ENCODE assay signal across 8 mouse cellular contexts in the genomic region with DNA sequence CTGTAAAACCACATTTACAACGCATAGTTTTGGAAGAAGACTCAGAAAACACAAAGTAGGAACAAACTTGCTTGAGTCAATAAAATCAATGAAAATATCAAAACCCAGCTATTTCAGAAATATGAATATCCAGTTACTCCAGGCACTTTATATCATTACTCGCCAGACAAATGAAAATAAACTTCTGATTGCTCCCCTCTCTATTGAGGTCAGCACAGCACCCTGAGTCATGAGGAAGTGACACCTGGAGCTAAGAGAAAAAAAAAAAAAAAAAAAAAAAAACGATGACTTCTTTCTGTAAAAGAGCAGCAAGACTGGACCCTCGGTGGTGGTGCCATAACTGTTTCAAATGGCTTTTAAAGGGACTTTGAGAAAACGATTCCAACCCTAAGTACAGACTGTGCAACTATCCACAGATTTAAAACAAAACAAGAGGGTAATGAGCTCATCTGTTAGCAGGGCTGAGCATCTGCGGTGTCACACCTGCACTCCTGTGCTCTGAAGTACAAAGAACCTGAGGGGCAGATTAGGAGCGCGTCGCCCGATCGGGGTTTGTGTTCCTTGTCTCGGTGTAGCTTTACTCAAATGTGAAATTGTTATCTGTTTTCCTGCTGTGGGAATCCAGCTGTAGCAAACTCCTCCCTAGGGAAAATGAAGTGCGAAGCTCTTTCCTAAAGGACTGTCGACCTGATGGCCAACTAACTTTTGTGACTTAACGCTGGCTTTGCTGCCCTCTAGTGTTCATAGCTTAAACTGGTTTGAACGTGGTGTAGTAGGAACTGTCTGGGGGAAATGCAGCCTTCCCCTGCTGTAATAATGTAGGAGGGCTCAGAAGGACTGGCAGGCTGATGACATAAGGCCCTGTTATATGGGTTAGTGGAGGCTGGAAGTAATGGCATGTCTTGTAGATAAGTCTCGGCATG.
DNase-seq lines count a peak whose midpoint lies in the region; ATAC-seq lines count a peak whose summit lies in the region.

No protein-coding gene starts in this region.

- H3K36me3 ChIP-seq in embryonic facial prominence, embryonic 11.5 days (replicated peaks; ENCODE audit: control insufficient read depth, insufficient read depth, low read depth, low read length): no peaks in the 10 kb centered on the region
- H3K36me3 ChIP-seq in heart, embryonic 16.5 days (ENCODE audit: control insufficient read depth, insufficient read depth): no peaks in the 10 kb centered on the region
- no peaks in the 10 kb centered on the region for H3K36me3 ChIP-seq in liver, embryonic 13.5 days
- H3K36me3 ChIP-seq in neural tube, embryonic 11.5 days (ENCODE audit: control insufficient read depth, insufficient read depth, low read length): no peaks in the 10 kb centered on the region

- peak; percentile 24 to 41 for DNase-seq in adrenal gland, adult 18-20 months (ENCODE audit: low spot score in 2 of 2)
- DNase-seq in embryonic facial prominence, embryonic 11.5 days (ENCODE audit: low spot score): peak; percentile 90
- DNase-seq in kidney, postnatal 36 days: peak; percentile 53 to 72
- DNase-seq in liver, embryonic 13.5 days: peak; percentile 29
- DNase-seq in neural tube, embryonic 11.5 days (ENCODE audit: low spot score): peak; percentile 60
- peak; percentile 87 for DNase-seq in thymus, postnatal 0 days (ENCODE audit: low spot score)

- ATAC-seq in CD4-positive, CD25-positive, alpha-beta regulatory T cell, adult 4 months: peak; percentile 60
- 0 out of 2 replicates have a peak, but pooled peaks have one; percentile 59 for ATAC-seq in embryonic facial prominence, embryonic 11.5 days (replicated peaks; ENCODE audit: insufficient number of reproducible peaks, low FRiP score, low TSS enrichment, low read depth)
- peak; percentile 68 for ATAC-seq in heart, embryonic 16.5 days (replicated peaks; ENCODE audit: extremely low read depth, insufficient read depth, low FRiP score)
- peak; percentile 74 for ATAC-seq in liver, embryonic 13.5 days (ENCODE audit: low read depth)
- ATAC-seq in neural tube, embryonic 11.5 days (ENCODE audit: insufficient read depth, low FRiP score, low TSS enrichment): peak; percentile 63

- WGBS in embryonic facial prominence, embryonic 11.5 days: 25% methylated on average over 17 of the region's 17 CpGs
- WGBS in heart, embryonic 16.5 days: 20% methylated on average over 17 of the region's 17 CpGs
- 28% methylated on average over 17 of the region's 17 CpGs for WGBS in liver, embryonic 13.5 days (ENCODE audit: insufficient replicate concordance)
- WGBS in neural tube, embryonic 11.5 days: 31% methylated on average over 17 of the region's 17 CpGs

- no peak overlapping the region for H3K27ac ChIP-seq in embryonic facial prominence, embryonic 11.5 days (replicated peaks; ENCODE audit: low read depth, low read length)
- no peak overlapping the region for H3K27ac ChIP-seq in heart, embryonic 16.5 days (ENCODE audit: low read length)
- H3K27ac ChIP-seq in liver, embryonic 13.5 days: no peak overlapping the region
- H3K27ac ChIP-seq in neural tube, embryonic 11.5 days (ENCODE audit: low read depth, low read length): no peak overlapping the region

- H3K4me1 ChIP-seq in embryonic facial prominence, embryonic 11.5 days (ENCODE audit: control insufficient read depth, insufficient read depth, low read length): no peaks in the 10 kb centered on the region
- H3K4me1 ChIP-seq in heart, embryonic 16.5 days (ENCODE audit: control insufficient read depth, insufficient read depth, low read length): 0 out of 2 replicates have a peak, but pooled peaks cover 2% of the 10 kb centered on the region
- peaks cover 15% of the 10 kb centered on the region for H3K4me1 ChIP-seq in liver, embryonic 13.5 days (replicated peaks)
- no peaks in the 10 kb centered on the region for H3K4me1 ChIP-seq in neural tube, embryonic 11.5 days (ENCODE audit: control insufficient read depth, insufficient read depth, low read length)

- no peak overlapping the region for H3K9ac ChIP-seq in embryonic facial prominence, embryonic 11.5 days (replicated peaks; ENCODE audit: low read length)
- 0 out of 2 replicates have a peak overlapping the region, but pooled peaks have one; percentile 40 for H3K9ac ChIP-seq in heart, embryonic 16.5 days (ENCODE audit: low read length)
- H3K9ac ChIP-seq in liver, embryonic 13.5 days: no peak overlapping the region
- no peak overlapping the region for H3K9ac ChIP-seq in neural tube, embryonic 11.5 days (ENCODE audit: low read length)

- no peaks in the 10 kb centered on the region for H3K9me3 ChIP-seq in embryonic facial prominence, embryonic 11.5 days (replicated peaks; ENCODE audit: control insufficient read depth, low read length)
- no peaks in the 10 kb centered on the region for H3K9me3 ChIP-seq in heart, embryonic 16.5 days (replicated peaks; ENCODE audit: control insufficient read depth, low read length)
- H3K9me3 ChIP-seq in liver, embryonic 13.5 days (replicated peaks): no peaks in the 10 kb centered on the region
- no peaks in the 10 kb centered on the region for H3K9me3 ChIP-seq in neural tube, embryonic 11.5 days (ENCODE audit: control insufficient read depth, low read length)

- no peaks in the 10 kb centered on the region for H3K27me3 ChIP-seq in embryonic facial prominence, embryonic 11.5 days (ENCODE audit: control insufficient read depth, insufficient read depth, low read length)
- no peaks in the 10 kb centered on the region for H3K27me3 ChIP-seq in heart, embryonic 16.5 days (ENCODE audit: control insufficient read depth, insufficient read depth, low read length)
- no peaks in the 10 kb centered on the region for H3K27me3 ChIP-seq in liver, embryonic 13.5 days
- H3K27me3 ChIP-seq in neural tube, embryonic 11.5 days (ENCODE audit: control insufficient read depth, insufficient read depth, low read length): no peaks in the 10 kb centered on the region

- H3K4me3 ChIP-seq in embryonic facial prominence, embryonic 11.5 days (ENCODE audit: low read depth, low read length): no peak overlapping the region
- peak overlapping the region; percentile 12; the same call in 1 of the 2 replicates for H3K4me3 ChIP-seq in heart, embryonic 16.5 days (ENCODE audit: low read length)
- H3K4me3 ChIP-seq in liver, embryonic 13.5 days (replicated peaks): 0 out of 2 replicates have a peak overlapping the region, but pooled peaks have one; percentile 12
- H3K4me3 ChIP-seq in neural tube, embryonic 11.5 days (ENCODE audit: low read depth, low read length): no peak overlapping the region

- no peak overlapping the region for H3K4me2 ChIP-seq in embryonic facial prominence, embryonic 11.5 days (ENCODE audit: low read depth, low read length)
- peak overlapping the region; percentile 52 for H3K4me2 ChIP-seq in heart, embryonic 16.5 days (ENCODE audit: low read depth, low read length)
- peak overlapping the region; percentile 47 for H3K4me2 ChIP-seq in liver, embryonic 13.5 days
- H3K4me2 ChIP-seq in neural tube, embryonic 11.5 days (ENCODE audit: low read depth): peak overlapping the region; percentile 16; the same call in 1 of the 2 replicates

Comparison
In these comparisons a context has a peak if more than half of its experiments do, and no peak if none do; other contexts are left out.
1. DNase-seq: peak in every context shown above with its lines; median percentile 90 in embryonic facial prominence, embryonic 11.5 days; 87 in thymus, postnatal 0 days; 62 in kidney, postnatal 36 days; 60 in neural tube, embryonic 11.5 days; 32 in adrenal gland, adult 18-20 months; 29 in liver, embryonic 13.5 days.
2. H3K4me3 ChIP-seq: peak in heart, embryonic 16.5 days (single experiment) and liver, embryonic 13.5 days (single experiment); none in embryonic facial prominence, embryonic 11.5 days (single experiment) and neural tube, embryonic 11.5 days (single experiment).
3. Peak in every context shown above with its lines, with median percentiles within 50 percentile points of each other: ATAC-seq.